Mouse (Mus musculus): ENCODE measurements around the gene Sf3a3. TPM values are rescaled to one million over a fixed set of nuclear protein-coding genes. Genes with fewer than 3 reads are reported as not detected.

Sf3a3 gene
- polyA plus RNA-seq, 1 experiment from 2014 or later: 73.4 TPM

GRCm38 (mm10) chr4:124674334-124675032, 40.1 kb upstream of the Sf3a3 start:
- WGBS: 73% methylated on average over 17 of the region's 17 CpGs

DNA sequence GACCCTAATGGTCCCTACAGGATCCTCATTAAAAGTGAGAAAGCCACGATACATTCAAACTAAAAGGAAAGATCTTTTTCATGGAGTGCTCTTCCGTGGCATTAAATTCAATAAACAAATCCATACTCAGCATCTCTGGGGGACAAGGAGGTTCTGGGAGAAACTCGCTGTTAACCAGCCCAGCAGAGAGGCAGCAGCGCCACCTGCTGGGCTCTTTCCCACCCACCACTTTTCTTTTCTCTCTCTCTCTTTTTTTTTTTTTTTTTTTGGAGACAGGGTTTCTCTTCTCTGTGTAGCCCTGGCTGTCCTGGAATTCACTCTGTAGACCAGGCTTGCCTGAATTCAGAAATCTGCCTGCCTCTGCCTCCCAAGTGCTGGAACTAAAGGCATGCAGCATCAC, 39.5 kb upstream of the Sf3a3 start:
- Histone ChIP-seq H3K9ac (ENCODE audit: low read length) (no peak overlapping the region), H3K27ac (replicated peaks in 1 of 2; ENCODE audit: control insufficient read depth in 1 of 2, insufficient read depth in 1 of 2, low read depth in 2 of 2, low read length in 2 of 2) (no peak overlapping the region), H3K4me1 (ENCODE audit: control insufficient read depth in 2 of 2, insufficient read depth in 2 of 2, low read length in 2 of 2) (peaks cover 13 to 18% of the 10 kb centered on the region in 2 experiments; a peak in 3 of 4 replicates), H3K4me2 (ENCODE audit: low read length) (no peak overlapping the region), H3K27me3 (ENCODE audit: control insufficient read depth, insufficient read depth, low read length) (peaks cover 32% of the 10 kb centered on the region), H3K36me3 (ENCODE audit: control insufficient read depth, insufficient read depth, low read length) (peaks cover 39% of the 10 kb centered on the region), H3K9me3 (ENCODE audit: control insufficient read depth, low read length) (no peaks in the 10 kb centered on the region), H3K4me3 (ENCODE audit: control insufficient read depth in 1 of 2, insufficient read depth in 1 of 2, low read depth in 1 of 2, low read length in 2 of 2) (no peak overlapping the region)
- ATAC-seq (ENCODE audit: insufficient number of reproducible peaks, insufficient read depth, low FRiP score, low read depth): no peak
- 5% methylated on average over 4 of the region's 4 CpGs for WGBS

More at GRCm38 (mm10) chr4:124674334-124675032, 40.1 kb upstream of the Sf3a3 start:
- H3K4me2 ChIP-seq (ENCODE audit: low read length): no peak overlapping the region
- no peak for ATAC-seq (ENCODE audit: insufficient number of reproducible peaks, insufficient read depth, low FRiP score, low read depth)
- peaks cover 13 to 18% of the 10 kb centered on the region in 2 experiments; a peak in 3 of 4 replicates for H3K4me1 ChIP-seq (ENCODE audit: control insufficient read depth in 2 of 2, insufficient read depth in 2 of 2, low read length in 2 of 2)
- peaks cover 34% of the 10 kb centered on the region for H3K36me3 ChIP-seq (ENCODE audit: control insufficient read depth, insufficient read depth, low read length)
- H3K9me3 ChIP-seq (ENCODE audit: control insufficient read depth, low read length): no peaks in the 10 kb centered on the region
- H3K27ac ChIP-seq (replicated peaks in 1 of 2; ENCODE audit: control insufficient read depth in 1 of 2, insufficient read depth in 1 of 2, low read depth in 2 of 2, low read length in 2 of 2): no peak overlapping the region
- no peak overlapping the region for H3K9ac ChIP-seq (ENCODE audit: low read length)
- H3K4me3 ChIP-seq (ENCODE audit: control insufficient read depth in 1 of 2, insufficient read depth in 1 of 2, low read depth in 1 of 2, low read length in 2 of 2): no peak overlapping the region
- H3K27me3 ChIP-seq (ENCODE audit: control insufficient read depth, insufficient read depth, low read length): peaks cover 32% of the 10 kb centered on the region

- Histone ChIP-seq H3K36me3 (ENCODE audit: control insufficient read depth, insufficient read depth, low read length) (peaks cover 49% of the 10 kb centered on the region), H3K4me2 (ENCODE audit: low read length) (no peak overlapping the region), H3K27ac (replicated peaks in 1 of 2; ENCODE audit: control insufficient read depth in 1 of 2, insufficient read depth in 1 of 2, low read depth in 2 of 2, low read length in 2 of 2) (no peak overlapping the region), H3K27me3 (ENCODE audit: control insufficient read depth, insufficient read depth, low read length) (peaks cover 23% of the 10 kb centered on the region), H3K4me3 (ENCODE audit: control insufficient read depth in 1 of 2, insufficient read depth in 1 of 2, low read depth in 1 of 2, low read length in 2 of 2) (no peak overlapping the region), H3K9ac (ENCODE audit: low read length) (no peak overlapping the region), H3K4me1 (ENCODE audit: control insufficient read depth in 2 of 2, insufficient read depth in 2 of 2, low read length in 2 of 2) (peaks cover 13 to 18% of the 10 kb centered on the region in 2 experiments; a peak in 3 of 4 replicates), H3K9me3 (ENCODE audit: control insufficient read depth, low read length) (no peaks in the 10 kb centered on the region)
- 86% methylated on average over 6 of the region's 6 CpGs for WGBS
- ATAC-seq (ENCODE audit: insufficient number of reproducible peaks, insufficient read depth, low FRiP score, low read depth): no peak
These were observed 38.6 kb upstream of the Sf3a3 start for GRCm38 (mm10) chr4:124675958-124676357.

DNA sequence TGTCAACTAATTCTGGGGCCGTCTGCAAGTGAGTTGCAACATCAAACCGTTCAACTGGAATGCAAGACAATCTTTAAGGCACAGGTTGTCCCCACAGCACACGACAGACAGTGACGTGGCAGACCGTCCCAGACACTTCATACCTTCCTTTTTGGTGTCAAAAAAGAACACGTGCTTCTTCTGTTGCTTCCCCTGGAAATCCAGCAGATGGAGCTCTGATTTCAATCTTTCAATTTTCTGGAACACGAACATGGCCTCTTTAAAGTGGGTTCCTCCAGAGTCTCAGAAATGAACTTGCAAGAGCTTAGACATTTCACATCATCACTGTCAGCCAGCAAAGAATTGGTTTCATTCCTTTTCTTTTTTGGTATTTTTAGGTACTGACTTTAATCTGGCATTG, 32.3 kb upstream of the Sf3a3 start:
- 52% methylated on average over 7 of the region's 7 CpGs for whole genome bisulfite sequencing
- ATAC-seq (ENCODE audit: insufficient number of reproducible peaks, insufficient read depth, low FRiP score, low read depth): no peak
- H3K36me3 ChIP-seq (ENCODE audit: control insufficient read depth, insufficient read depth, low read length): peaks cover 85% of the 10 kb centered on the region

DNA sequence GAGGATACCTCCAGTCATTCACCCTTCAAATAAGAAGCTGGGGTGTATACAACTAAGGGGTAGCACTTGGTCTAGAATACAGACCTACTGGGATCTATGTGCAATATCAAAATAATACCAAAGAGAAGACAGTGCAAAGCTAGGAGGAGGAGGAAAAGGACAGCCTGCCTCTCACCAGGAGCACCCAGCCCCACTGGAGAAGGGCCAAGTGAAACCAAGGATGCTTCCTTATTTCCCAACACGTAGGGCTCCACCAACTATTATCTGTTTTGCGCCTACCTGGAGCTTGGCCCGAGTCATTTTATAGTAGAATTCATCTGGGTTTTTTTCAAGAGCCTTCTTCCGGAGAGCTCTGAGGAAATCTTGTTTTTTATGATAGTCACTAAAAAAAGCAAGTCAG, 31.1 kb upstream of the Sf3a3 start:
- H3K9me3 ChIP-seq (ENCODE audit: control insufficient read depth, low read length): no peaks in the 10 kb centered on the region
- H3K36me3 ChIP-seq (ENCODE audit: control insufficient read depth, insufficient read depth, low read length): peaks cover 85% of the 10 kb centered on the region
- H3K4me2 ChIP-seq (ENCODE audit: low read length): no peak overlapping the region
- ATAC-seq (ENCODE audit: insufficient number of reproducible peaks, insufficient read depth, low FRiP score, low read depth): no peak
- no peak overlapping the region for H3K9ac ChIP-seq (ENCODE audit: low read length)
- H3K4me1 ChIP-seq (ENCODE audit: control insufficient read depth in 2 of 2, insufficient read depth in 2 of 2, low read length in 2 of 2): peaks cover 3 to 6% of the 10 kb centered on the region in 2 experiments; a peak in 2 of 4 replicates
- H3K27ac ChIP-seq (replicated peaks in 1 of 2; ENCODE audit: control insufficient read depth in 1 of 2, insufficient read depth in 1 of 2, low read depth in 2 of 2, low read length in 2 of 2): no peak overlapping the region
- 83% methylated on average over 4 of the region's 4 CpGs for WGBS
- no peaks in the 10 kb centered on the region for H3K27me3 ChIP-seq (ENCODE audit: control insufficient read depth, insufficient read depth, low read length)
- H3K4me3 ChIP-seq (ENCODE audit: control insufficient read depth in 1 of 2, insufficient read depth in 1 of 2, low read depth in 1 of 2, low read length in 2 of 2): no peak overlapping the region

More for the DNA sequence above, 32.3 kb upstream of the Sf3a3 start:
- Histone ChIP-seq H3K4me3 (ENCODE audit: control insufficient read depth in 1 of 2, insufficient read depth in 1 of 2, low read depth in 1 of 2, low read length in 2 of 2) (no peak overlapping the region), H3K27me3 (ENCODE audit: control insufficient read depth, insufficient read depth, low read length) (no peaks in the 10 kb centered on the region), H3K4me1 (ENCODE audit: control insufficient read depth in 2 of 2, insufficient read depth in 2 of 2, low read length in 2 of 2) (peaks cover 3 to 6% of the 10 kb centered on the region in 2 experiments; a peak in 2 of 4 replicates), H3K4me2 (ENCODE audit: low read length) (no peak overlapping the region), H3K9me3 (ENCODE audit: control insufficient read depth, low read length) (no peaks in the 10 kb centered on the region), H3K27ac (replicated peaks in 1 of 2; ENCODE audit: control insufficient read depth in 1 of 2, insufficient read depth in 1 of 2, low read depth in 2 of 2, low read length in 2 of 2) (no peak overlapping the region), H3K9ac (ENCODE audit: low read length) (no peak overlapping the region)

DNA sequence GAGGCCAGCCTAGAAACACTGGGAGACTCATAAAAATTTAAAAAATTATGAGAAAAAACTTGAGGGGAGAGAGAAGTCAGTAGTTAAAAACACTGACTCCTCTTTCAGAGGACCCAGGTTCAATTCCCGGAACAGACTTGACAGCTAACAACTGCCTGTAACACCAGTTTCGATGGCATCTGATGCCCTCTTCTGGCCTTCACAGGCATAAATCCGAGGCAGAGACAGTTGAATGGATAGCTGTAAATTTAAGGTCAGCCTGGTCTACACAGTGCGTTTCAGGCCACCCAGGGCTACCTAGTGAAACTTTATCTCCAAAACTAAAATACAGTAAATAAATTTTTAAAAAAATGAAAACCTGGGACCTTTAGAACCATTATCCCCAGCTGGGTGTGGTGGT, 29.6 kb upstream of the Sf3a3 start:
- peaks cover 81% of the 10 kb centered on the region for H3K36me3 ChIP-seq (ENCODE audit: control insufficient read depth, insufficient read depth, low read length)
- no peaks in the 10 kb centered on the region for H3K9me3 ChIP-seq (ENCODE audit: control insufficient read depth, low read length)
- ATAC-seq (ENCODE audit: insufficient number of reproducible peaks, insufficient read depth, low FRiP score, low read depth): no peak
- 86% methylated on average over 4 of the region's 4 CpGs for WGBS
- no peak overlapping the region for H3K9ac ChIP-seq (ENCODE audit: low read length)
- H3K4me1 ChIP-seq (ENCODE audit: control insufficient read depth in 2 of 2, insufficient read depth in 2 of 2, low read length in 2 of 2): peaks cover 3 to 6% of the 10 kb centered on the region in 2 experiments; a peak in 2 of 4 replicates
- H3K27me3 ChIP-seq (ENCODE audit: control insufficient read depth, insufficient read depth, low read length): no peaks in the 10 kb centered on the region
- H3K27ac ChIP-seq (replicated peaks in 1 of 2; ENCODE audit: control insufficient read depth in 1 of 2, insufficient read depth in 1 of 2, low read depth in 2 of 2, low read length in 2 of 2): no peak overlapping the region
- H3K4me3 ChIP-seq (ENCODE audit: control insufficient read depth in 1 of 2, insufficient read depth in 1 of 2, low read depth in 1 of 2, low read length in 2 of 2): no peak overlapping the region
- H3K4me2 ChIP-seq (ENCODE audit: low read length): no peak overlapping the region

GRCm38 (mm10) chr4:124685453-124685852, 29.1 kb upstream of the Sf3a3 start:
- ATAC-seq (ENCODE audit: insufficient number of reproducible peaks, insufficient read depth, low FRiP score, low read depth): no peak
- 65% methylated on average over 8 of the region's 8 CpGs for WGBS
- Histone ChIP-seq H3K27ac (replicated peaks in 1 of 2; ENCODE audit: control insufficient read depth in 1 of 2, insufficient read depth in 1 of 2, low read depth in 2 of 2, low read length in 2 of 2) (0 out of 4 replicates have a peak overlapping the region, but pooled peaks of 1 of the 2 experiments have one; percentile 79), H3K4me1 (ENCODE audit: control insufficient read depth in 2 of 2, insufficient read depth in 2 of 2, low read length in 2 of 2) (peaks cover 3 to 6% of the 10 kb centered on the region in 2 experiments; a peak in 2 of 4 replicates), H3K9me3 (ENCODE audit: control insufficient read depth, low read length) (no peaks in the 10 kb centered on the region), H3K9ac (ENCODE audit: low read length) (no peak overlapping the region), H3K4me2 (ENCODE audit: low read length) (no peak overlapping the region), H3K27me3 (ENCODE audit: control insufficient read depth, insufficient read depth, low read length) (no peaks in the 10 kb centered on the region), H3K36me3 (ENCODE audit: control insufficient read depth, insufficient read depth, low read length) (peaks cover 76% of the 10 kb centered on the region), H3K4me3 (ENCODE audit: control insufficient read depth in 1 of 2, insufficient read depth in 1 of 2, low read depth in 1 of 2, low read length in 2 of 2) (no peak overlapping the region)
